Mouse (Mus musculus): Measurements from ENCODE around the gene Sfmbt2.
A peak's percentile ranks its signal among the peaks of the same experiment; 100 is the strongest.

The Sfmbt2 gene

GRCm38 (mm10) chr2:10372776-10373507 lies 2.6 kb downstream of the Sfmbt2 start:
- peak; percentile 50 for DNase-seq

GRCm38 (mm10) chr2:10373508-10374206 lies 3.3 kb downstream of the Sfmbt2 start:
- DNase-seq: peak; percentile 9

- peak; percentile 23 for DNase-seq
Observed at GRCm38 (mm10) chr2:10374207-10375023, 4.1 kb downstream of the Sfmbt2 start.

- no peak for DNase-seq
Observed at GRCm38 (mm10) chr2:10375024-10375372, 4.7 kb downstream of the Sfmbt2 start.

GRCm38 (mm10) chr2:10389988-10390387 lies 19.7 kb downstream of the Sfmbt2 start:
- no peak for DNase-seq

GRCm38 (mm10) chr2:10390791-10391190 lies 20.5 kb downstream of the Sfmbt2 start:
- no peak for DNase-seq

- DNase-seq: no peak
Observed at GRCm38 (mm10) chr2:10395143-10395542, 24.8 kb downstream of the Sfmbt2 start.

- DNase-seq: no peak
Observed at GRCm38 (mm10) chr2:10397790-10398189, 27.5 kb downstream of the Sfmbt2 start.

GRCm38 (mm10) chr2:10406151-10406550 lies 35.8 kb downstream of the Sfmbt2 start:
- DNase-seq: no peak

GRCm38 (mm10) chr2:10409422-10409821 lies 39.1 kb downstream of the Sfmbt2 start:
- no peak for DNase-seq

GRCm38 (mm10) chr2:10410069-10410468 lies 39.8 kb downstream of the Sfmbt2 start:
- DNase-seq: no peak

GRCm38 (mm10) chr2:10420944-10421420 lies 50.7 kb downstream of the Sfmbt2 start:
- no peak for DNase-seq

GRCm38 (mm10) chr2:10437290-10437689 lies 67.0 kb downstream of the Sfmbt2 start:
- no peak for DNase-seq

- no peak for DNase-seq
Observed at GRCm38 (mm10) chr2:10441811-10442210, 71.5 kb downstream of the Sfmbt2 start.

GRCm38 (mm10) chr2:10453577-10453976 lies 83.3 kb downstream of the Sfmbt2 start:
- DNase-seq: no peak

- no peak for DNase-seq
Observed at GRCm38 (mm10) chr2:10458309-10458708, 88.0 kb downstream of the Sfmbt2 start.

- DNase-seq: no peak
Observed at GRCm38 (mm10) chr2:10516516-10516915, 146.2 kb downstream of the Sfmbt2 start.

GRCm38 (mm10) chr2:10521719-10522415 lies 151.6 kb downstream of the Sfmbt2 start:
- DNase-seq: no peak

- DNase-seq: no peak
Observed at GRCm38 (mm10) chr2:10525622-10526021, 155.3 kb downstream of the Sfmbt2 start.

GRCm38 (mm10) chr2:10541762-10542161 lies 171.5 kb downstream of the Sfmbt2 start:
- DNase-seq: no peak

GRCm38 (mm10) chr2:10542388-10542787 lies 172.1 kb downstream of the Sfmbt2 start:
- no peak for DNase-seq

- no peak for DNase-seq
Observed at GRCm38 (mm10) chr2:10558816-10559215, 188.5 kb downstream of the Sfmbt2 start.

GRCm38 (mm10) chr2:10565491-10565890 lies 195.2 kb downstream of the Sfmbt2 start:
- DNase-seq: no peak

Data from thymus, postnatal 25 days (tissue).